12 mouse cellular contexts compared by ENCODE assay signal in the genomic region with DNA sequence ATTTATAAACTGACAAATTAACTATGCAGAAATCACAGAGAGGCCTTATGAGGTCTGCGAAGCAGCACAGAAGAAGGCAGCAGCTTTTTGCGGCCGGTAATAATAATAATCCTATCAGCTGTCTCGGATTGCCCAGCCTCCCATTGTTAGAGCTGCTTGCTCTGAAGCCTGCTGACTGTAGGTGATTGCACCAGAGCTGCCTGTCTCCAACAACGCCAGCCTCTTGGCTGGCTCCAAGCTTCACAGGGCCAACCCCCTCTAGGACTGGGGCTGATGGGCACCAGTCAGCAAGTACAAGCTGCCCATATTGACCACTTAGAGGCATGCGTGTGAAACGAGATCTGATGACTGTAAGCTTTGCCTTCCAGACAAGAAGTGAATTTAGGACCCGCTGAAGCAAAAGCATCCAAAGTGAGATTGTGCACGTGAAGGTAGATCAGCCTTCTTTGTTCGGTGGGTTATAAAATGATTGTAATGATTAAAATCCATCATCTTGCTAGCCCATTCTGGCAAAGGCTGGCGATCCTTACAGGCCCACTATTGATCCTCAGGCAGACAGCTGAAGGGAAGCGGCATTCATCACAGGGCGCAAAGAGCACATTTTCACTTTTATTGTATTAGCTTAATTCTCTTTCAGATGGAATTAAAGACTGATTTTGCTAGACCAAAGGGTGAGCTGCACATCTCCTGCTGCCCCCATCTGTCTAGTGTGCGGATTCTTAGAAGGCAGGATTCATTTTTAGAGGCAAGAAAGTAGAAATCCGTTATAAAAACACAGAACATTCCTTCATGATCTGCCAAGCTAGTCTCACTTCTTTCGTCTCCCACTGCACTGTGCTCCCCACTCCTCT.
DNase-seq lines count a peak whose midpoint lies in the region; ATAC-seq and TF ChIP-seq lines count a peak whose summit lies in the region.
"Had no signal": no experiment of that assay in that cellular context is flagged by ENCODE, and none has a peak within 500 bp of the region (broad histone marks: within the 10 kb centered on the region; RNA-seq: fewer than 3 reads in every experiment).

No protein-coding gene starts in this region.

- ATAC-seq in embryonic facial prominence, embryonic 14.5 days (ENCODE audit: low read depth): peak; percentile 76; the same call in 1 of the 2 replicates
- peak; percentile 91 for ATAC-seq in hindbrain, postnatal 0 days
- peak; percentile 84 for ATAC-seq in neural tube, embryonic 14.5 days (ENCODE audit: low read depth)
- ATAC-seq in stomach, postnatal 0 days (ENCODE audit: low FRiP score, low TSS enrichment): no peak

- H3K4me2 ChIP-seq in embryonic facial prominence, embryonic 14.5 days (ENCODE audit: low read depth, low read length): no peak overlapping the region
- H3K4me2 ChIP-seq in hindbrain, postnatal 0 days (ENCODE audit: low read depth, low read length): 0 out of 2 replicates have a peak overlapping the region, but pooled peaks have one; percentile 16
- peak overlapping the region; percentile 23; the same call in 1 of the 2 replicates for H3K4me2 ChIP-seq in neural tube, embryonic 14.5 days (ENCODE audit: low read depth, low read length)
- no peak overlapping the region for H3K4me2 ChIP-seq in stomach, postnatal 0 days (replicated peaks; ENCODE audit: low read depth)
- H3K4me2 ChIP-seq: limb, embryonic 12.5 days had no signal

- intact Hi-C loops in left cerebral cortex, postnatal 14 days (cut with DNase I): no loop called here

- no peaks in the 10 kb centered on the region for H3K4me1 ChIP-seq in embryonic facial prominence, embryonic 14.5 days (ENCODE audit: control insufficient read depth, insufficient read depth, low read length)
- H3K4me1 ChIP-seq in hindbrain, postnatal 0 days (ENCODE audit: insufficient read depth, low read length): peaks cover 27% of the 10 kb centered on the region
- H3K4me1 ChIP-seq in neural tube, embryonic 14.5 days (ENCODE audit: control insufficient read depth, insufficient read depth, low read length): peaks cover 29% of the 10 kb centered on the region
- no peaks in the 10 kb centered on the region for H3K4me1 ChIP-seq in stomach, postnatal 0 days (replicated peaks; ENCODE audit: control insufficient read depth, insufficient read depth)

- no peak for TF ChIP-seq CTCF in hindbrain, postnatal 0 days (IDR thresholded peaks at IDR 0.05; ENCODE audit: low read depth)
- TF ChIP-seq CTCF in stomach, postnatal 0 days (IDR thresholded peaks at IDR 0.05; ENCODE audit: low read depth): no peak

- no peak overlapping the region for H3K4me3 ChIP-seq in embryonic facial prominence, embryonic 14.5 days (ENCODE audit: low read depth, low read length)
- no peak overlapping the region for H3K4me3 ChIP-seq in hindbrain, postnatal 0 days (ENCODE audit: low read length)
- H3K4me3 ChIP-seq in neural tube, embryonic 14.5 days (ENCODE audit: low read depth, low read length): no peak overlapping the region
- no peak overlapping the region for H3K4me3 ChIP-seq in stomach, postnatal 0 days (ENCODE audit: low read depth, low read length)
- H3K4me3 ChIP-seq: limb, embryonic 12.5 days had no signal

- WGBS in embryonic facial prominence, embryonic 14.5 days: 73% methylated on average over 16 of the region's 16 CpGs
- 18% methylated on average over 16 of the region's 16 CpGs for WGBS in hindbrain, postnatal 0 days
- WGBS in neural tube, embryonic 14.5 days: 22% methylated on average over 16 of the region's 16 CpGs
- 68% methylated on average over 16 of the region's 16 CpGs for WGBS in stomach, postnatal 0 days

- H3K9ac ChIP-seq in embryonic facial prominence, embryonic 14.5 days (ENCODE audit: low read depth, low read length): no peak overlapping the region
- peak overlapping the region; percentile 24 for H3K9ac ChIP-seq in hindbrain, postnatal 0 days (replicated peaks; ENCODE audit: low read length)
- H3K9ac ChIP-seq in neural tube, embryonic 14.5 days (replicated peaks; ENCODE audit: low read depth, low read length): peak overlapping the region; percentile 39; the same call in 1 of the 2 replicates
- no peak overlapping the region for H3K9ac ChIP-seq in stomach, postnatal 0 days (ENCODE audit: low read length)
- H3K9ac ChIP-seq: limb, embryonic 12.5 days had no signal

- H3K27ac ChIP-seq in embryonic facial prominence, embryonic 14.5 days (replicated peaks; ENCODE audit: low read depth, low read length): no peak overlapping the region; the same call in 1 of the 2 replicates
- H3K27ac ChIP-seq in hindbrain, postnatal 0 days: peak overlapping the region; percentile 85
- H3K27ac ChIP-seq in neural tube, embryonic 14.5 days (ENCODE audit: low read depth, low read length): peak overlapping the region; percentile 95
- no peak overlapping the region for H3K27ac ChIP-seq in stomach, postnatal 0 days (replicated peaks)
- H3K27ac ChIP-seq: limb, embryonic 12.5 days had no signal

- no peaks in the 10 kb centered on the region for H3K27me3 ChIP-seq in embryonic facial prominence, embryonic 14.5 days (replicated peaks; ENCODE audit: control insufficient read depth, insufficient read depth, low read length)
- no peaks in the 10 kb centered on the region for H3K27me3 ChIP-seq in hindbrain, postnatal 0 days (ENCODE audit: insufficient read depth, low read length)
- H3K27me3 ChIP-seq in neural tube, embryonic 14.5 days (ENCODE audit: control insufficient read depth, insufficient read depth, low read length): no peaks in the 10 kb centered on the region
- H3K27me3 ChIP-seq in stomach, postnatal 0 days (ENCODE audit: control insufficient read depth, insufficient read depth, low read length): no peaks in the 10 kb centered on the region
- H3K27me3 ChIP-seq: CH12.LX; limb, embryonic 12.5 days had no signal

- H3K9me3 ChIP-seq in embryonic facial prominence, embryonic 14.5 days (ENCODE audit: control insufficient read depth, low read length): peaks cover 3% of the 10 kb centered on the region; the same call in 1 of the 2 replicates
- H3K9me3 ChIP-seq in hindbrain, postnatal 0 days (ENCODE audit: low read length): no peaks in the 10 kb centered on the region
- no peaks in the 10 kb centered on the region for H3K9me3 ChIP-seq in neural tube, embryonic 14.5 days (ENCODE audit: control insufficient read depth, low read length)
- H3K9me3 ChIP-seq in stomach, postnatal 0 days (ENCODE audit: control insufficient read depth, low read length): no peaks in the 10 kb centered on the region
- H3K9me3 ChIP-seq: limb, embryonic 12.5 days had no signal

- peak; percentile 18 to 19 for DNase-seq in left cerebral cortex, postnatal 14 days (ENCODE audit: low spot score in 2 of 2)
- DNase-seq in left cerebral cortex, adult 8-10 months (ENCODE audit: low spot score in 2 of 2): no peak
- no peak for DNase-seq in embryonic facial prominence, embryonic 14.5 days (ENCODE audit: low spot score)
- DNase-seq in hindbrain, postnatal 0 days (ENCODE audit: low spot score): peak; percentile 84
- no peak for DNase-seq in natural killer cell, adult 2 months (ENCODE audit: low spot score in 2 of 2)
- DNase-seq in stomach, postnatal 0 days (ENCODE audit: low spot score): no peak
- no peak for DNase-seq in testis, postnatal 10 days (ENCODE audit: low spot score)
- DNase-seq: heart, adult 11 months; kidney, adult 18-20 months had no signal

- no peaks in the 10 kb centered on the region for H3K36me3 ChIP-seq in embryonic facial prominence, embryonic 14.5 days (ENCODE audit: control insufficient read depth, insufficient read depth, low read length)
- no peaks in the 10 kb centered on the region for H3K36me3 ChIP-seq in hindbrain, postnatal 0 days (ENCODE audit: insufficient read depth, low read length)
- no peaks in the 10 kb centered on the region for H3K36me3 ChIP-seq in neural tube, embryonic 14.5 days (ENCODE audit: control insufficient read depth, insufficient read depth, low read length)
- no peaks in the 10 kb centered on the region for H3K36me3 ChIP-seq in stomach, postnatal 0 days (ENCODE audit: control insufficient read depth, insufficient read depth, low read length)
- H3K36me3 ChIP-seq: limb, embryonic 12.5 days had no signal

- TF ChIP-seq EP300 in stomach, postnatal 0 days (optimal IDR thresholded peaks at IDR 0.05): no peak

Comparison
In these comparisons a context has a peak if more than half of its experiments do, and no peak if none do; other contexts are left out.
1. DNase-seq: peak in left cerebral cortex, postnatal 14 days (2 of 2) and hindbrain, postnatal 0 days (single experiment); none in left cerebral cortex, adult 8-10 months (0 of 2), embryonic facial prominence, embryonic 14.5 days (single experiment), natural killer cell, adult 2 months (0 of 2), stomach, postnatal 0 days (single experiment) and testis, postnatal 10 days (single experiment).
2. H3K27ac ChIP-seq: peak in hindbrain, postnatal 0 days (single experiment) and neural tube, embryonic 14.5 days (single experiment); none in embryonic facial prominence, embryonic 14.5 days (single experiment) and stomach, postnatal 0 days (single experiment).
3. H3K4me2 ChIP-seq: peak in hindbrain, postnatal 0 days (single experiment) and neural tube, embryonic 14.5 days (single experiment); none in embryonic facial prominence, embryonic 14.5 days (single experiment) and stomach, postnatal 0 days (single experiment).
4. H3K9ac ChIP-seq: peak in hindbrain, postnatal 0 days (single experiment) and neural tube, embryonic 14.5 days (single experiment); none in embryonic facial prominence, embryonic 14.5 days (single experiment) and stomach, postnatal 0 days (single experiment).